Mouse (Mus musculus) forebrain, embryonic 14.5 days (tissue): ENCODE measurements at regions not wholly inside any gene's neighbourhood (a gene's known extent, or its start where the extent isn't known, plus 50 kb on each side); places are given as distances from the start of the nearest gene placed in this dataset.

ENCODE experiments used
- ATAC-seq: fragments of 200-750 bp; cut with Nextera tagmentation; 2 replicates; pipeline ENCODE4 v1.8.0; 2017; ENCODE audit warnings: mild to moderate bottlenecking, moderate library complexity
- DNase-seq: peaks from one replicate; pipeline ENCODE4 v3.0.0-alpha.2; 2015; ENCODE audit warnings: low spot score
- H3K27ac ChIP-seq: fragments of 300-500 bp; sonication (generic); 2 replicates; pipeline ENCODE4 v1.5.1; 2014; ENCODE audit warnings: low read depth, mild to moderate bottlenecking, control low read depth, low read length, moderate library complexity
- H3K27me3 ChIP-seq: fragments of 300-500 bp; sonication (generic); replicated peaks from 2 replicates; pipeline ENCODE4 v1.6.1; 2014; ENCODE audit warnings: low read length, control low read depth, mixed read lengths; ENCODE audit not compliant: control insufficient read depth, insufficient read depth
- H3K36me3 ChIP-seq: fragments of 300-500 bp; sonication (generic); 2 replicates; pipeline ENCODE4 v1.6.1; 2014; ENCODE audit warnings: low read length, control low read depth; ENCODE audit not compliant: control insufficient read depth, insufficient read depth
- H3K4me1 ChIP-seq: fragments of 300-500 bp; sonication (generic); 2 replicates; pipeline ENCODE4 v1.6.1; 2014; ENCODE audit warnings: antibody characterized with exemption, low read length, control low read depth; ENCODE audit not compliant: control insufficient read depth, insufficient read depth
- H3K4me2 ChIP-seq: fragments of 300-500 bp; sonication (generic); 2 replicates; pipeline ENCODE4 v1.6.1; 2014; ENCODE audit warnings: mild to moderate bottlenecking, control low read depth, low read length
- H3K4me3 ChIP-seq: fragments of 300-500 bp; sonication (generic); 2 replicates; pipeline ENCODE4 v1.5.1; 2014; ENCODE audit warnings: low read depth, low read length, control low read depth
- H3K9ac ChIP-seq: fragments of 300-500 bp; sonication (generic); 2 replicates; pipeline ENCODE4 v1.6.1; 2014; ENCODE audit warnings: mild to moderate bottlenecking, low read length, control low read depth, moderate library complexity
- H3K9me3 ChIP-seq: fragments of 300-500 bp; sonication (generic); replicated peaks from 2 replicates; pipeline ENCODE4 v1.6.1; 2016; ENCODE audit warnings: low read length, control low read depth, mixed read lengths; ENCODE audit not compliant: control insufficient read depth
- WGBS: fragments of 180-500 bp; shearing (Covaris S2); extraction: QIAGEN DNeasy Blood & Tissue Kit; methylation state at CpG from one replicate; pipeline ENCODE4 v1.1.7; 2014; 5-methylcytosine and 5-hydroxymethylcytosine counted together

- Histone ChIP-seq H3K27me3 (no peaks in the 10 kb centered on the region), H3K4me1 (no peaks in the 10 kb centered on the region), H3K4me2 (no peak overlapping the region), H3K27ac (no peak overlapping the region), H3K4me3 (no peak overlapping the region), H3K9me3 (no peaks in the 10 kb centered on the region), H3K9ac (no peak overlapping the region), H3K36me3 (no peaks in the 10 kb centered on the region)
- no peak for ATAC-seq
- DNase-seq: no peak
Measured at GRCm38 (mm10) chr9:33292116-33292515, 656.1 kb downstream of the Ets1 start.

GRCm38 (mm10) chr9:33295925-33296324 is 659.9 kb downstream of the Ets1 start:
- Histone ChIP-seq H3K4me1 (no peaks in the 10 kb centered on the region), H3K4me3 (no peak overlapping the region), H3K27ac (no peak overlapping the region), H3K4me2 (no peak overlapping the region), H3K36me3 (no peaks in the 10 kb centered on the region), H3K9me3 (no peaks in the 10 kb centered on the region), H3K9ac (no peak overlapping the region), H3K27me3 (no peaks in the 10 kb centered on the region)
- 30% methylated on average over 2 of the region's 2 CpGs for WGBS
- DNase-seq (no peak), ATAC-seq (no peak)

- H3K9ac ChIP-seq: no peak overlapping the region
- H3K4me2 ChIP-seq: no peak overlapping the region
- H3K4me1 ChIP-seq: no peaks in the 10 kb centered on the region
- H3K36me3 ChIP-seq: no peaks in the 10 kb centered on the region
- 94% methylated on average over 1 of the region's 1 CpGs for WGBS
- no peak overlapping the region for H3K4me3 ChIP-seq
- no peaks in the 10 kb centered on the region for H3K27me3 ChIP-seq
- no peak for ATAC-seq
- no peaks in the 10 kb centered on the region for H3K9me3 ChIP-seq
- H3K27ac ChIP-seq: no peak overlapping the region
- DNase-seq: no peak
Measured at GRCm38 (mm10) chr9:33319525-33320025, 683.6 kb downstream of the Ets1 start.

GRCm38 (mm10) chr9:33327722-33328121 is 691.7 kb downstream of the Ets1 start:
- peak; percentile 14 for DNase-seq
- H3K4me2 ChIP-seq: no peak overlapping the region
- no peak for ATAC-seq
- no peak overlapping the region for H3K9ac ChIP-seq
- no peaks in the 10 kb centered on the region for H3K27me3 ChIP-seq
- no peaks in the 10 kb centered on the region for H3K9me3 ChIP-seq
- no peak overlapping the region for H3K27ac ChIP-seq
- no peak overlapping the region for H3K4me3 ChIP-seq
- no peaks in the 10 kb centered on the region for H3K36me3 ChIP-seq
- H3K4me1 ChIP-seq: no peaks in the 10 kb centered on the region
- WGBS: 73% methylated on average over 2 of the region's 2 CpGs

- no peaks in the 10 kb centered on the region for H3K4me1 ChIP-seq
- H3K9ac ChIP-seq: no peak overlapping the region
- no peak overlapping the region for H3K4me2 ChIP-seq
- ATAC-seq: no peak
- no peaks in the 10 kb centered on the region for H3K9me3 ChIP-seq
- H3K4me3 ChIP-seq: no peak overlapping the region
- H3K36me3 ChIP-seq: no peaks in the 10 kb centered on the region
- no peak for DNase-seq
- H3K27me3 ChIP-seq: no peaks in the 10 kb centered on the region
- no peak overlapping the region for H3K27ac ChIP-seq
Measured at GRCm38 (mm10) chr9:33350258-33350657, 714.2 kb downstream of the Ets1 start.

GRCm38 (mm10) chr9:33356621-33357020 is 720.6 kb downstream of the Ets1 start:
- WGBS: 92% methylated on average over 2 of the region's 2 CpGs
- no peak for ATAC-seq
- H3K9ac ChIP-seq: no peak overlapping the region

GRCm38 (mm10) chr9:33360966-33361365 is 724.9 kb downstream of the Ets1 start:
- 62% methylated on average over 5 of the region's 5 CpGs for WGBS
- Histone ChIP-seq H3K9ac (no peak overlapping the region), H3K4me1 (no peaks in the 10 kb centered on the region)

More at GRCm38 (mm10) chr9:33356621-33357020, 720.6 kb downstream of the Ets1 start:
- no peak overlapping the region for H3K27ac ChIP-seq
- no peak overlapping the region for H3K4me2 ChIP-seq
- H3K36me3 ChIP-seq: no peaks in the 10 kb centered on the region
- H3K4me1 ChIP-seq: no peaks in the 10 kb centered on the region
- no peaks in the 10 kb centered on the region for H3K9me3 ChIP-seq
- H3K4me3 ChIP-seq: no peak overlapping the region
- DNase-seq: no peak
- H3K27me3 ChIP-seq: no peaks in the 10 kb centered on the region

GRCm38 (mm10) chr9:33389170-33389569 is 753.1 kb downstream of the Ets1 start:
- no peak for ATAC-seq

More at GRCm38 (mm10) chr9:33360966-33361365, 724.9 kb downstream of the Ets1 start:
- H3K9me3 ChIP-seq: no peaks in the 10 kb centered on the region
- DNase-seq: peak; percentile 4
- no peaks in the 10 kb centered on the region for H3K27me3 ChIP-seq
- H3K4me2 ChIP-seq: no peak overlapping the region
- H3K4me3 ChIP-seq: no peak overlapping the region
- no peak for ATAC-seq
- no peak overlapping the region for H3K27ac ChIP-seq
- no peaks in the 10 kb centered on the region for H3K36me3 ChIP-seq

GRCm38 (mm10) chr9:33404691-33405090 is 768.7 kb downstream of the Ets1 start:
- no peaks in the 10 kb centered on the region for H3K9me3 ChIP-seq
- H3K27ac ChIP-seq: no peak overlapping the region
- WGBS: 93% methylated on average over 4 of the region's 4 CpGs
- ATAC-seq (no peak), DNase-seq (no peak)
- H3K4me3 ChIP-seq: no peak overlapping the region
- H3K27me3 ChIP-seq: no peaks in the 10 kb centered on the region
- H3K36me3 ChIP-seq: no peaks in the 10 kb centered on the region
- no peak overlapping the region for H3K4me2 ChIP-seq
- H3K9ac ChIP-seq: no peak overlapping the region
- no peaks in the 10 kb centered on the region for H3K4me1 ChIP-seq

More at GRCm38 (mm10) chr9:33389170-33389569, 753.1 kb downstream of the Ets1 start:
- no peaks in the 10 kb centered on the region for H3K36me3 ChIP-seq
- no peak overlapping the region for H3K9ac ChIP-seq
- no peak for DNase-seq
- H3K27me3 ChIP-seq: no peaks in the 10 kb centered on the region
- no peak overlapping the region for H3K4me3 ChIP-seq
- H3K9me3 ChIP-seq: no peaks in the 10 kb centered on the region
- no peak overlapping the region for H3K27ac ChIP-seq
- no peak overlapping the region for H3K4me2 ChIP-seq
- no peaks in the 10 kb centered on the region for H3K4me1 ChIP-seq
